Mouse (Mus musculus) hindbrain, embryonic 12.5 days (tissue): ENCODE results near the gene Fsd1. TPM values are rescaled to one million over a fixed set of nuclear protein-coding genes. Genes with fewer than 3 reads are reported as not detected.

Experiments
- ATAC-seq: fragments of 200-750 bp; cut with Nextera tagmentation; 2 replicates; pipeline ENCODE4 v1.8.0; 2017; ENCODE audit warnings: moderate TSS enrichment; ENCODE audit not compliant: low FRiP score
- H3K27ac ChIP-seq: fragments of 300-500 bp; sonication (generic); 2 replicates; pipeline ENCODE4 v1.5.1; 2016; ENCODE audit warnings: mild to moderate bottlenecking
- H3K27me3 ChIP-seq: fragments of 300-500 bp; sonication (generic); 2 replicates; pipeline ENCODE4 v1.6.1; 2016; ENCODE audit warnings: mild to moderate bottlenecking
- H3K36me3 ChIP-seq: fragments of 300-500 bp; sonication (generic); 2 replicates; pipeline ENCODE4 v1.6.1; 2016; ENCODE audit warnings: mild to moderate bottlenecking
- H3K4me1 ChIP-seq: fragments of 300-500 bp; sonication (generic); 2 replicates; pipeline ENCODE4 v1.6.1; 2016
- H3K4me2 ChIP-seq: fragments of 300-500 bp; sonication (generic); replicated peaks from 2 replicates; pipeline ENCODE4 v1.6.1; 2016; ENCODE audit warnings: mild to moderate bottlenecking
- H3K4me3 ChIP-seq: fragments of 300-500 bp; sonication (generic); 2 replicates; pipeline ENCODE4 v1.5.1; 2016; ENCODE audit warnings: mild to moderate bottlenecking
- H3K9ac ChIP-seq: fragments of 300-500 bp; sonication (generic); 2 replicates; pipeline ENCODE4 v1.6.1; 2016; ENCODE audit warnings: mild to moderate bottlenecking, moderate library complexity
- H3K9me3 ChIP-seq: fragments of 300-500 bp; sonication (generic); replicated peaks from 2 replicates; pipeline ENCODE4 v1.6.1; 2016; ENCODE audit warnings: mild to moderate bottlenecking
- WGBS: fragments of 180-500 bp; shearing (Covaris S2); methylation state at CpG from one replicate; pipeline ENCODE4 v1.1.7; 2016; 5-methylcytosine and 5-hydroxymethylcytosine counted together
- polyA plus RNA-seq: library from polyadenylated mRNA; unstranded; fragments of >200 nt; fragmentation: Nextera tagmentation; extraction: Ambion mirVana; gene quantifications from 2 replicates; pipeline ENCODE4 v1.2.1, GENCODE M21; 2016

Gene Fsd1
- polyA plus RNA-seq, 1 experiment from 2014 or later: 103 TPM

DNA sequence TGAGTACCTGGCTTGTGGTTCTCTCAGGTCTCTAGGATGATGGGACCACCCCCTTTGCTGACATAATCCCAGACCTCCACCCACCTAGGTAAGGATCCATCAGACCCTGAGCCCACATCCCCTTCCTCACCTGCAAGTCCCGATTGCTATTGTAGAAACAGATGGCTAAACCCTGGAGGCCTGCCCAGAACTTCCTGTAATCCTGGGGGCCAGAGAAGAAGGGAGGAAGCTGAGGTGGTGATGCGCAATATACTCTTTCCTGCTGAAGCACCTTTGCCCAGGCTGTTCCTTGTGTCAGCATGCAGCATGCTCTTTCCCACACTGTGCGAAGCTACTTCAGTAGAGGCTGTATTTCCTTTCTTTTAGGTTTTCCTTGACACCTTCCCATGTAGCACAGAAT, 16.7 kb downstream of the Fsd1 start:
- Histone ChIP-seq H3K27ac (no peak overlapping the region), H3K36me3 (no peaks in the 10 kb centered on the region), H3K9me3 (no peaks in the 10 kb centered on the region), H3K27me3 (peaks cover 29% of the 10 kb centered on the region), H3K4me3 (no peak overlapping the region), H3K4me1 (peaks cover 7% of the 10 kb centered on the region), H3K4me2 (no peak overlapping the region), H3K9ac (no peak overlapping the region)
- ATAC-seq: no peak
- whole genome bisulfite sequencing: 78% methylated on average over 3 of the region's 3 CpGs

DNA sequence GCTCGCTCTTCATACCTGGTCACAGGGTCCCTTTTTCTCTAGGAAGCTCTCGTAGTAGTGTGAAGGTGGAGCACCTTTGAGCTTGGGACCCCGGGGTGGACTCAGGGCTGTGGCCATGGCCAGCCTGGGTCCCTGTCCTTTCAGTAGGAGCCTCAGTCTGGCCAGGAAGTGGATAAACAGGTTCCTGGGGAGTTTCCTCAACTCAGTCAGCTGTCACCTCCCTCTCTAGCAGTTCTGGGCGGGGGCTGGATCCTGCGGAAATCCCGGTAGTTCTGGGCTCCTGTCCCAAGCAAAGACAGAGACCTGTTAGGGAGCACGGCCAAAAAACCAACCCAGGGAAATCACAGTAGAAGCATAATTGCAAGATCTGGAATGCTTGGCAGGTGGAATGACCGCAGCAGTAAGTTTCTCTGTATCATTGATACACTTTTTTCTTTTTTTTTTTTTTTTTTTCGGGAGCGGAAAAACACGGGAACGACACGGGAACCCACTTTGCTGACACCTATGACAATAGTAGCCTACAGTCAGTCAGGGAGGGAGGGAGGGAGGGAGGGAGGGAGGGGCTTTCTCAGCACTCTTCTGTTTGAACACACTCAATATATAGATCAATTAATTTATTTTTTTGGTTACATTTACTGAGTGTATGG, 19.2 kb downstream of the Fsd1 start, which contains the start of the genes Stap2 and Mpnd:
Gene Stap2, minus strand, starts transcription at position 170 of the 647 bp plus-strand sequence.
Gene Mpnd, plus strand, starts transcription at position 297 of the 647 bp plus-strand sequence.
- Histone ChIP-seq H3K4me2 (no peak within 1 kb of the TSS), H3K9me3 (no peaks in the 10 kb centered on the region), H3K27ac (no peak within 1 kb of the TSS), H3K9ac (0 out of 2 replicates have a peak within 1 kb of the TSS, but pooled peaks have one; percentile 9), H3K36me3 (no peaks in the 10 kb centered on the region), H3K4me3 (no peak within 1 kb of the TSS), H3K27me3 (peaks cover 16% of the 10 kb centered on the region), H3K4me1 (peaks cover 14% of the 10 kb centered on the region)
- no peak for ATAC-seq
- 43% methylated on average over 10 of the region's 13 CpGs for WGBS

- 53% methylated on average over 10 of the region's 10 CpGs for WGBS
- H3K27ac ChIP-seq: peak overlapping the region; percentile 96
- no peak for ATAC-seq
These were observed 20.6 kb downstream of the Fsd1 start for GRCm38 (mm10) chr17:56006956-56007355.

GRCm38 (mm10) chr17:56007444-56008355, 21.4 kb downstream of the Fsd1 start:
- WGBS: 29% methylated on average over 14 of the region's 14 CpGs
- H3K9ac ChIP-seq: peak overlapping the region; percentile 32; the same call in 1 of the 2 replicates
- 0 out of 2 replicates have a peak, but pooled peaks cover 8% of the 10 kb centered on the region for H3K27me3 ChIP-seq

More at GRCm38 (mm10) chr17:56006956-56007355, 20.6 kb downstream of the Fsd1 start:
- H3K27me3 ChIP-seq: 0 out of 2 replicates have a peak, but pooled peaks cover 8% of the 10 kb centered on the region
- no peak overlapping the region for H3K4me3 ChIP-seq
- peaks cover 25% of the 10 kb centered on the region for H3K4me1 ChIP-seq
- H3K36me3 ChIP-seq: peaks cover 12% of the 10 kb centered on the region
- H3K9me3 ChIP-seq: no peaks in the 10 kb centered on the region
- no peak overlapping the region for H3K9ac ChIP-seq
- no peak overlapping the region for H3K4me2 ChIP-seq

GRCm38 (mm10) chr17:56008356-56009087, 22.2 kb downstream of the Fsd1 start:
- Histone ChIP-seq H3K4me2 (peak overlapping the region; percentile 84), H3K4me3 (peak overlapping the region; percentile 81), H3K36me3 (peaks cover 25% of the 10 kb centered on the region), H3K4me1 (peaks cover 25% of the 10 kb centered on the region), H3K9ac (peak overlapping the region; percentile 95), H3K27me3 (0 out of 2 replicates have a peak, but pooled peaks cover 3% of the 10 kb centered on the region), H3K9me3 (no peaks in the 10 kb centered on the region), H3K27ac (peak overlapping the region; percentile 96)
- 1% methylated on average over 21 of the region's 21 CpGs for WGBS
- ATAC-seq: peak; percentile 93

More at GRCm38 (mm10) chr17:56007444-56008355, 21.4 kb downstream of the Fsd1 start:
- Histone ChIP-seq H3K4me2 (peak overlapping the region; percentile 84), H3K27ac (peak overlapping the region; percentile 96), H3K4me1 (peaks cover 25% of the 10 kb centered on the region), H3K9me3 (no peaks in the 10 kb centered on the region), H3K36me3 (peaks cover 19% of the 10 kb centered on the region), H3K4me3 (peak overlapping the region; percentile 81)
- no peak for ATAC-seq

- peak overlapping the region; percentile 84 for H3K4me2 ChIP-seq
- 0 out of 2 replicates have a peak, but pooled peaks cover 3% of the 10 kb centered on the region for H3K27me3 ChIP-seq
- H3K4me1 ChIP-seq: peaks cover 25% of the 10 kb centered on the region
- H3K9me3 ChIP-seq: no peaks in the 10 kb centered on the region
- peak overlapping the region; percentile 95 for H3K9ac ChIP-seq
- WGBS: 1% methylated on average over 55 of the region's 62 CpGs
- ATAC-seq: peak; percentile 92
- H3K27ac ChIP-seq: peak overlapping the region; percentile 96
- peaks cover 33% of the 10 kb centered on the region for H3K36me3 ChIP-seq
- peak overlapping the region; percentile 81 for H3K4me3 ChIP-seq
These were observed 23.0 kb downstream of the Fsd1 start for GRCm38 (mm10) chr17:56009088-56009961.

DNA sequence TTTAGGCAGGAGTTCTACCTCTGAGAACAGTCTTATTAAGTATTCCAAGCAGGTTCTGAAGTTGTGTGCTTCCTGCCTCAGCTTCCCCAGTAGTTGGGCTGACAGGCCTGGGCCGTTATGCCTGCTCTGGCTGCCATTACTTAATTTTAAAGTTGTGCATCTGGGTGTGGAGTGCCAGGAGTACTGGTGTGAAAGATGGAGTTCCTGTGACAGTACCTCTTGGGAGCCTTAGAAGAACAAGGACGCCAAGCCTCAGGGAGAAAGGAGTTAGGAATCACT, 23.6 kb downstream of the Fsd1 start:
- H3K9ac ChIP-seq: peak overlapping the region; percentile 95
- no peak for ATAC-seq
- peaks cover 25% of the 10 kb centered on the region for H3K4me1 ChIP-seq
- no peaks in the 10 kb centered on the region for H3K9me3 ChIP-seq
- peak overlapping the region; percentile 81 for H3K4me3 ChIP-seq
- H3K27me3 ChIP-seq: 0 out of 2 replicates have a peak, but pooled peaks cover 3% of the 10 kb centered on the region
- peaks cover 37% of the 10 kb centered on the region for H3K36me3 ChIP-seq
- peak overlapping the region; percentile 96 for H3K27ac ChIP-seq
- H3K4me2 ChIP-seq: peak overlapping the region; percentile 84
- 47% methylated on average over 2 of the region's 2 CpGs for WGBS

GRCm38 (mm10) chr17:56010255-56010654, 23.9 kb downstream of the Fsd1 start:
- ATAC-seq: no peak
- H3K4me2 ChIP-seq: peak overlapping the region; percentile 84
- peaks cover 41% of the 10 kb centered on the region for H3K36me3 ChIP-seq
- peak overlapping the region; percentile 95 for H3K9ac ChIP-seq
- 0 out of 2 replicates have a peak overlapping the region, but pooled peaks have one; percentile 96 for H3K27ac ChIP-seq
- H3K4me1 ChIP-seq: peaks cover 25% of the 10 kb centered on the region
- no peaks in the 10 kb centered on the region for H3K9me3 ChIP-seq
- H3K4me3 ChIP-seq: peak overlapping the region; percentile 81
- 0 out of 2 replicates have a peak, but pooled peaks cover 1% of the 10 kb centered on the region for H3K27me3 ChIP-seq
- WGBS: 72% methylated on average over 14 of the region's 14 CpGs

DNA sequence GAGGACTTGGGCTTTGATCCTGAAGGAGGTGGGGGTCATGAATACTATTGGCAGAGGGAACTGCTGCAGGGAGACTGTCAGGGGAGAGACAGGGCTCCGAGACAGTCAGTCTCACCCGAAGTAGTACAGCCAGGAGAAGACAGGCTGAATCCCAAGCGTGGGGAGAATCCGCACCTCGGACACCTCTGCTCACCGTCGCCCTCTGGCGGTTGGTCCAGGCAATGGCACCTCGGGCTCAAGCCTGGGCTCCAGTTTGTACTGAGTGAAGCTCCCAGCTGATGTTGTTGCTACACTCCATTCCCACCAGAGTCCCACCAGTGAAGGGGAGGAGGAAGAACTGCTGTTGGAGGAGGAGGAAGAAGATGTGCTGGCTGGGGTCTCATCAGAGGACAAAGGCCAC, 24.4 kb downstream of the Fsd1 start:
- 7% methylated on average over 9 of the region's 9 CpGs for WGBS
- no peaks in the 10 kb centered on the region for H3K9me3 ChIP-seq
- no peak for ATAC-seq
- no peaks in the 10 kb centered on the region for H3K27me3 ChIP-seq
- H3K4me3 ChIP-seq: peak overlapping the region; percentile 81
- H3K4me1 ChIP-seq: peaks cover 25% of the 10 kb centered on the region
- peaks cover 45% of the 10 kb centered on the region for H3K36me3 ChIP-seq
- H3K27ac ChIP-seq: no peak overlapping the region
- peak overlapping the region; percentile 95 for H3K9ac ChIP-seq
- peak overlapping the region; percentile 84 for H3K4me2 ChIP-seq

DNA sequence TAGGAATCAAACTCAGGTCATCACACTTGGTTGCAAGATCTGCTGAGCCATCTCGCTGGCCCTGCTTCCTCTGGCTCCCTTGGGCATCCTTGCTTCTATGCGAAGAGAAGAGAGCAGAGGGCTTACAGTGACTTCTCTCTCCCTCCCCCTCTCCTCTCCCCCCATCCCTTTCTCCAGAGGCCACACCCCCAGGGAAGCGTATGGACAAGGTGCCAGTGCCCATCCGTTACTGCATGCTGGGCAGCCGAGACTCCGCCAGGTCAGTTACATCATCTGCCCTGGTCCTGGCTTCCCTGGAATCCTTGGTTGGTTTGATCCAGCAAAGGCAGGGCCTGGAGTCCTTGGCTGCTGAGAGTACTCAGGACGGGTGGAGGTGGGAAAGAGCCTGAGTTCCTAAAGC, 25.1 kb downstream of the Fsd1 start:
- WGBS: 85% methylated on average over 7 of the region's 7 CpGs

DNA sequence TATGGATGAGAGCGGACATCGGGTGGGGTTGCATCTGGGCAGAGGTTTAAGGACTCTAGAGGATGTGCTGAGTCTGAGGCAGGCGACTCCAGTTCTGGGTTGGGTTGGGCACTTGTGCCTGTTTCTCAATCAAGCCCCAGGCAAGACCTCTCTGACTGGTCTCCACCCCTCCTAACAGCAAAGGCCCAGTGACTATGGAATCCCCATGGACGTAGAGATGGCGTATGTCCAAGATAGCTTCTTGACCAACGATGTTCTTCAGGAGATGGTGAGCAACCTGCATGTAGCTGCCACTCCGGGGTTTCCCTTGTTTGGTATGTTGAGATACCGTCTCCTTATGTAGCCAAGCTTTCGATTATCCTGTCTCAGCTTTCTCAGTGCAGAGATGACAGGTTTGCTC, 29.0 kb downstream of the Fsd1 start:
- H3K27me3 ChIP-seq: no peaks in the 10 kb centered on the region
- 94% methylated on average over 9 of the region's 9 CpGs for WGBS
- no peak for ATAC-seq

More for the DNA sequence above, 25.1 kb downstream of the Fsd1 start:
- 0 out of 2 replicates have a peak overlapping the region, but pooled peaks have one; percentile 95 for H3K9ac ChIP-seq
- ATAC-seq: no peak
- H3K9me3 ChIP-seq: no peaks in the 10 kb centered on the region
- H3K4me3 ChIP-seq: no peak overlapping the region
- H3K27me3 ChIP-seq: no peaks in the 10 kb centered on the region
- peaks cover 25% of the 10 kb centered on the region for H3K4me1 ChIP-seq
- no peak overlapping the region for H3K27ac ChIP-seq
- peaks cover 53% of the 10 kb centered on the region for H3K36me3 ChIP-seq
- peak overlapping the region; percentile 84; the same call in 1 of the 2 replicates for H3K4me2 ChIP-seq

More for the DNA sequence above, 29.0 kb downstream of the Fsd1 start:
- H3K9ac ChIP-seq: no peak overlapping the region
- H3K36me3 ChIP-seq: peaks cover 83% of the 10 kb centered on the region
- H3K9me3 ChIP-seq: no peaks in the 10 kb centered on the region
- no peak overlapping the region for H3K27ac ChIP-seq
- H3K4me2 ChIP-seq: no peak overlapping the region
- H3K4me1 ChIP-seq: peaks cover 14% of the 10 kb centered on the region
- no peak overlapping the region for H3K4me3 ChIP-seq
